Mouse (Mus musculus) spleen, adult 2 months (tissue): ENCODE data around the gene Trf. TPM values are rescaled to one million over a fixed set of nuclear protein-coding genes. Genes with fewer than 3 reads are reported as not detected.

Experiments
- DNase-seq, 2 experiments: peaks; one replicate each; pipeline versions ENCODE4 v3.0.0 to v3.0.0-alpha.2; 2012 to 2021; ENCODE audit warnings: low spot score in 2 of 2, low read depth in 1 of 2
- H3K27ac ChIP-seq: fragments of 200-500 bp; 2 replicates; pipeline ENCODE4 v1.5.1; 2012; ENCODE audit warnings: low read length, inconsistent platforms; ENCODE audit not compliant: insufficient read depth
- H3K27me3 ChIP-seq: fragments of 200-500 bp; 2 replicates; pipeline ENCODE4 v1.6.1; 2012; ENCODE audit warnings: mild to moderate bottlenecking, moderate library complexity, low read length, inconsistent platforms; ENCODE audit not compliant: control insufficient read depth, insufficient read depth
- H3K36me3 ChIP-seq: fragments of 200-500 bp; 2 replicates; pipeline ENCODE4 v1.6.1; 2012; ENCODE audit warnings: mild to moderate bottlenecking, low read length, inconsistent platforms; ENCODE audit not compliant: control insufficient read depth, insufficient read depth
- H3K4me1 ChIP-seq: fragments of 200-500 bp; 2 replicates; pipeline ENCODE4 v1.6.1; 2011; ENCODE audit warnings: inconsistent platforms; ENCODE audit not compliant: control insufficient read depth, insufficient read depth, insufficient read length
- H3K4me3 ChIP-seq: fragments of 200-500 bp; 2 replicates; pipeline ENCODE4 v1.5.1; 2011; ENCODE audit warnings: mild to moderate bottlenecking, inconsistent platforms; ENCODE audit not compliant: insufficient read depth, insufficient read length; ENCODE audit errors: extremely low read depth
- CTCF ChIP-seq: fragments of 200-500 bp; IDR thresholded peaks from 2 replicates; pipeline ENCODE4 v1.5.1; 2011; ENCODE audit warnings: mild to moderate bottlenecking, inconsistent platforms; ENCODE audit not compliant: insufficient read depth, insufficient read length, insufficient replicate concordance; ENCODE audit errors: extremely low read depth
- POLR2A ChIP-seq: fragments of 200-500 bp; IDR thresholded peaks from 2 replicates; pipeline ENCODE4 v1.6.1; 2011; ENCODE audit warnings: low read depth, low read length, inconsistent platforms
- WGBS: fragments of 180-500 bp; shearing (Covaris S2); methylation state at CpG from one replicate; pipeline ENCODE4 v1.1.7; 2018; 5-methylcytosine and 5-hydroxymethylcytosine counted together
- polyA plus RNA-seq: library from polyadenylated mRNA; depleted of rRNA; stranded (reverse); fragments of >200 nt; gene quantifications from 2 replicates; pipeline ENCODE4 v1.2.3, GENCODE M21; 2012

The Trf gene
- polyA plus RNA-seq, 1 experiment = 259 TPM

DNA sequence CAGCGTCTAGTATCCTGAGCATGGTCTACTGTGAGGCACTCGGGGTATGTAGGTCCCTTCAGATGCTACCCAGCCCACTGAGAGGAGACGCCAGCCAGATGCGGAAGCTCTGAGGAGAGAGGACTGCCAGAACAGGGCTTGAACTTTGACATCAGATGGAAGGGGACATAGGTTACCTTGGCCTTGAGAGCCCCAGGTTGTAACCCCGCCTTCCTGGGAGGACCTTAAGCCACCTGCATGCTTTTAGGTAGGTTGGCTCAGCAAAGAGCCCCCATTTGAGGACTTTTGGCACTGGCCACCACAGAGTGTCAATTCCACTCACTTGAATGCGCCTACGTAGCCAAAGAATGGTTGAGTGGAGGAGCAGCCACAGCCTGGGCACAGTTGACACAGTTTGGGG, 5.5 kb downstream of the Trf start:
- Histone ChIP-seq H3K27ac (no peak overlapping the region), H3K4me3 (no peak overlapping the region), H3K4me1 (no peaks in the 10 kb centered on the region), H3K36me3 (no peaks in the 10 kb centered on the region), H3K27me3 (no peaks in the 10 kb centered on the region)
- 91% methylated on average over 7 of the region's 7 CpGs for WGBS
- no peak for DNase-seq
- no peak for TF ChIP-seq CTCF
- no peak for TF ChIP-seq POLR2A

DNA sequence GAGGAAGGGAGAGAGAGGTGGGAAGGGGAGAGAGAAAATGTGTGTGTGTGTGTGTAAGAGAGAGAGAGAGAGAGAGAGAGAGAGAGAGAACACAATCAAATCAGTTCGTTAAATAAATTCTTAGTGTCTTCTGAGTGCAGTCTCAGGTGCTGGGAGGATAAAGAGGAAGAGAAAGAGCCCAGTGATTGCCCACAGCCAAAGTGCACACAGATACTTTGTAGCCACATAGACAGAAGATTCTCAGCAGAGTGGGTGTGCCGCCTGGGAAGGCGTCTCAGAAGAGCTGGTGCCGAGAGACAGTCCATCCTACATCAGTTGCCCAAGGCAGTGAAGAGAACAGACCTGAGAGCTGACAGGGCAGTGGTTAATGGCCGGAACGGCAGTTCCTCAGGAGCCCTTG, 16.0 kb downstream of the Trf start:
- no peak for DNase-seq
- H3K4me1 ChIP-seq = no peaks in the 10 kb centered on the region
- no peaks in the 10 kb centered on the region for H3K36me3 ChIP-seq
- WGBS = 74% methylated on average over 6 of the region's 6 CpGs
- TF ChIP-seq CTCF (no peak), POLR2A (no peak)
- no peak overlapping the region for H3K27ac ChIP-seq
- no peaks in the 10 kb centered on the region for H3K27me3 ChIP-seq
- no peak overlapping the region for H3K4me3 ChIP-seq

DNA sequence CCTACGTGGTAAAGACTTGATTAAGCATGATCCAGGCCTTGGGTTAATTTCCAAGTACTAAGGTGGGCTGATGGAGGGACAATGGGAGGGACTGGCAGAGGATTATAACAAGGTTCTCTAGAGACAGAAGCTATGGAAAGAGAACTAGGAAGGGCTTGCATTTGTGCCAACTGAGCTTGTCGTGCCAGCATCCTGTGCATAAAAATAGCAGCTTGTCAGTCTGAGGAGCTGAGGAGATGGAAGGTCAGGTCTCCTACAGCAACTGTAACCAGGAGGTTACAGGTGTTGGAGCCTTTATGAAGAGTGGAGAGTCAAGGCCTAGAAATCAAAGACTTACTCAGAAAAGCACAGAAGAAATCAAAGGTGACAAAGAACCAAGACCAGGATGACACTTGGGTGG, 16.6 kb downstream of the Trf start:
- WGBS = 52% methylated on average over 2 of the region's 2 CpGs

DNA sequence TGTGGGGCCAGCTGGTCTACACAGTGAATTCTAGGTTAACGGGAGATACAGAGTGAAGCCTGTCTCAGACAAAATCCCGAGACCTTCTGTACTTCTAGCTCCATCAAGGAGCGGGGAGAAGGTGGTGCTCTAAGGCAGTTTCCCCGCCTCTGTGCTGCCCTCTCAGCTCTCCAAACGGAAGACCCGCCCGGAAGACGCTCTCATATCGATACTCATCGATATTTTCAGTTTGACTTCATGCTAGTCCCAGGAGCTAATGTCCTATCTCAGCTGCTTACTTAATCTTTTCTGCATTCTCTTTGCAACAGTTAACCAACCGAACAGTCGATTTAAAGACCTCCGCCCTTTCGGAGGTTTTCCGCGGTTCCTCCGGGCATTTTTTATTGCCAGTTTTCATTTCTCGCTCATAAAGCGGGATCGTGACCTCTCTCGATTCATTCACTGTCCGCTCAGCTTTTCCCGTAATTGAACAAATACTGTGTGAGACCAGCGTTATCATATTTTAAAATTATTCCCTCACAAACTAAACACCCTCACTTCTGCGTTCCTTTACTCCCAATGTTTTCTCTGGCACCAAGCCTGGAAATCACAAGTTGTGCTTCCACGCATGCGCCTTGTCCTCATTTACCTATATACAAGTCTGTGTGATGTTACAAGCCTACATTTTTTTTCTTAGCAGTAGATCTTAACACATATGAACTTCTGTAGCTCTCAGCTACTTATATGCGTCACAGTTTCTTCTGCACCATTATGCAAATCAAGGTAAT, 17.4 kb downstream of the Trf start:
- Histone ChIP-seq H3K4me1 (no peaks in the 10 kb centered on the region), H3K4me3 (no peak overlapping the region), H3K36me3 (no peaks in the 10 kb centered on the region), H3K27ac (no peak overlapping the region), H3K27me3 (no peaks in the 10 kb centered on the region)
- 86% methylated on average over 28 of the region's 28 CpGs for WGBS
- TF ChIP-seq POLR2A = no peak
- no peak for TF ChIP-seq CTCF
- no peak for DNase-seq

More for the DNA sequence above, 16.6 kb downstream of the Trf start:
- Histone ChIP-seq H3K27ac (no peak overlapping the region), H3K4me3 (no peak overlapping the region), H3K36me3 (no peaks in the 10 kb centered on the region), H3K27me3 (no peaks in the 10 kb centered on the region), H3K4me1 (no peaks in the 10 kb centered on the region)
- no peak for DNase-seq
- TF ChIP-seq CTCF = no peak
- no peak for TF ChIP-seq POLR2A

DNA sequence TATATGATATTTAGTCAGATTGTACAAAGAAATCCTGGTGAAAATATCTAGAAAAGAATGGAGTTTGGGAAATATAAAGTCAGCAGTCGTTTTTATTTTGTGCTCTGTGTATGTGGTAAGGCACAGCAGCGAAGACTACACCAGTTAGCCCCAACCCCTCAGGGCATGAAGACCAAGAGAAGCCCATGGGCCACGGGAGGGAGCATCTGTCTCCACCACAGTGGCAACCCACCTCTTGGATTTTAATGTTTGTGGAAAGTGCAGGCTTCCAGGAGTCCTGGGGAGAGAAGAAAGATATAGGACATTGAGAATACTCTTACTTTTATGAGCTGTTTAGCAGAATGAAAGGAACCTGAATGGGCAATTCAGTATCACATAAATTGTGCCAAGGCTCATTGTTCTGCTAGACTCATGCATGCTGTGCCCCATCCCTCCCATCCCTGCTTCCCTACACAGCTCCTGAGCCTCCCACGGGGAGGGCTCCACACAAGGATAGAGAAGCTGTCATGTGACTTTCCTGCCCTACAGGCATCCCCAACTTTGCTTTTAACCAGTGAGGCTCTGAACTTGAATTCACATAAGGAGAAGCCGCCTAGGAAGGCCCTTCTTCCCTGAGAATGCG, 21.3 kb downstream of the Trf start:
- H3K4me3 ChIP-seq = no peak overlapping the region
- WGBS = 76% methylated on average over 6 of the region's 6 CpGs

DNA sequence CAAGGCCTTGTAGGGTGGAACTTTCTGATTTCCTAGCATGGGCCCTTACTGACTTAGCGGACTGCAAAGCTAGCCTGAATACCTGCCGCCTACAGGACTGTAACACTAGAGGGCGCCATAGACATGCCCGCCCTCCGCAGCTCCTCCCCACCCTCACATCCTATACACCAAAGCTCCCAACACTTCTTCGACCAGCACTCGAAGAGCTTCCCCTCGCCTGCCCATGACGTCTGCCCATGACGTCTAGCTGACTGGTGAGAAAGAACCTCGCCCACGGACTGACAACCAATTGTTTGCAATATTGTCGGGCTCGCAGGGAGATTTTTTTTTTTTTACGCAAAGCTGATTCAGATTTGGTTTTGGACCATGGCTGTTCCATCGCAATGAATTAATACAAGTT, 22.4 kb downstream of the Trf start:
- Histone ChIP-seq H3K4me1 (no peaks in the 10 kb centered on the region), H3K27me3 (no peaks in the 10 kb centered on the region; the same call in 1 of the 2 replicates), H3K36me3 (no peaks in the 10 kb centered on the region), H3K4me3 (no peak overlapping the region; the same call in 1 of the 2 replicates), H3K27ac (no peak overlapping the region)
- DNase-seq = peak; percentile 68 to 77
- 10% methylated on average over 16 of the region's 16 CpGs for WGBS
- TF ChIP-seq POLR2A = no peak
- TF ChIP-seq CTCF = peak; percentile 83

More for the DNA sequence above, 21.3 kb downstream of the Trf start:
- DNase-seq = no peak
- no peak for TF ChIP-seq POLR2A
- TF ChIP-seq CTCF = no peak
- H3K4me1 ChIP-seq = no peaks in the 10 kb centered on the region
- no peak overlapping the region for H3K27ac ChIP-seq
- H3K36me3 ChIP-seq = no peaks in the 10 kb centered on the region
- no peaks in the 10 kb centered on the region; the same call in 1 of the 2 replicates for H3K27me3 ChIP-seq

DNA sequence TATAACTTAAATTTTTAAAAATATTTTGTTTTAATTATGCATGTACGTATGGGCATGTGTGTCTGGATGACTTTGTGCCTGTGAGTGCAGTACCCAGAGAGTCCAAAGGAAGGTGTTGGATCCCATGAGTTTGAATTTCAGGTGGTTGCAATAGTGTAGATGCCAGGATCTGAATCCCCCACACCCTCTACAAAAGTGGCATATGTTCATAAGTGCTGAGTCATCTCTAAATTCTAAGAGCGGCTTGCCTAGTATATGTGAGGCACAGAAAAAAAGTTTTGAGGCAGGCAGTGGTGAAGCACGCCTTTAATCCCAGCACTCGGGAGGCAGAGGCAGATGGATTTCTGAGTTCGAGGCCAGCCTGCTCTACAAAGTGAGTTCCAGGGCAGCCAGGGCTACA, 24.5 kb downstream of the Trf start:
- no peak for TF ChIP-seq POLR2A
- TF ChIP-seq CTCF = no peak
- Histone ChIP-seq H3K4me1 (no peaks in the 10 kb centered on the region), H3K27me3 (no peaks in the 10 kb centered on the region; the same call in 1 of the 2 replicates), H3K27ac (no peak overlapping the region), H3K4me3 (no peak overlapping the region), H3K36me3 (no peaks in the 10 kb centered on the region)
- 87% methylated on average over 5 of the region's 5 CpGs for WGBS
- DNase-seq = no peak
